Mouse (Mus musculus) midbrain, postnatal 0 days (tissue): ENCODE results near the gene Gmds. TPM values are rescaled to one million over a fixed set of nuclear protein-coding genes. Genes with fewer than 3 reads are reported as not detected.

ENCODE experiments used
- ATAC-seq: fragments of 200-750 bp; cut with Nextera tagmentation; 2 replicates; pipeline ENCODE4 v1.8.0; 2017; ENCODE audit warnings: moderate number of reproducible peaks, mild to moderate bottlenecking, moderate TSS enrichment, moderate library complexity; ENCODE audit not compliant: low FRiP score
- DNase-seq: peaks from one replicate; pipeline ENCODE4 v3.0.0-alpha.2; 2015; ENCODE audit warnings: low spot score
- H3K27ac ChIP-seq: fragments of 300-500 bp; sonication (generic); 2 replicates; pipeline ENCODE4 v1.5.1; 2014; ENCODE audit warnings: low read depth, mild to moderate bottlenecking, low read length, mixed read lengths
- H3K27me3 ChIP-seq: fragments of 300-500 bp; sonication (generic); 2 replicates; pipeline ENCODE4 v1.6.1; 2014; ENCODE audit warnings: low read length, control low read depth, mixed read lengths; ENCODE audit not compliant: insufficient read depth
- H3K36me3 ChIP-seq: fragments of 300-500 bp; sonication (generic); 2 replicates; pipeline ENCODE4 v1.6.1; 2014; ENCODE audit warnings: low read length, control low read depth, mixed read lengths; ENCODE audit not compliant: insufficient read depth
- H3K4me1 ChIP-seq: fragments of 300-500 bp; sonication (generic); 2 replicates; pipeline ENCODE4 v1.6.1; 2014; ENCODE audit warnings: mild to moderate bottlenecking, control low read depth, antibody characterized with exemption, low read length, mixed read lengths; ENCODE audit not compliant: insufficient read depth
- H3K4me2 ChIP-seq: fragments of 300-500 bp; sonication (generic); 2 replicates; pipeline ENCODE4 v1.6.1; 2014; ENCODE audit warnings: low read depth, mild to moderate bottlenecking, low read length, mixed read lengths; ENCODE audit not compliant: poor library complexity, severe bottlenecking
- H3K4me3 ChIP-seq: fragments of 300-500 bp; sonication (generic); 2 replicates; pipeline ENCODE4 v1.5.1; 2014; ENCODE audit warnings: low read depth, mild to moderate bottlenecking, low read length, moderate library complexity
- H3K9ac ChIP-seq: fragments of 300-500 bp; sonication (generic); replicated peaks from 2 replicates; pipeline ENCODE4 v1.6.1; 2014; ENCODE audit warnings: mild to moderate bottlenecking, low read length, moderate library complexity, mixed read lengths; ENCODE audit not compliant: poor library complexity, severe bottlenecking
- H3K9me3 ChIP-seq: fragments of 300-500 bp; sonication (generic); 2 replicates; pipeline ENCODE4 v1.6.1; 2016; ENCODE audit warnings: low read length, control low read depth
- CTCF ChIP-seq: IDR thresholded peaks from 2 replicates; pipeline ENCODE4 v1.5.1; 2016; ENCODE audit warnings: antibody characterized with exemption, mild to moderate bottlenecking
- WGBS: fragments of 180-500 bp; shearing (Covaris S2); extraction: QIAGEN DNeasy Blood & Tissue Kit; methylation state at CpG from one replicate; pipeline ENCODE4 v1.1.7; 2014; 5-methylcytosine and 5-hydroxymethylcytosine counted together
- polyA plus RNA-seq: library from polyadenylated mRNA; unstranded; fragments of >200 nt; fragmentation: Nextera tagmentation; extraction: Ambion mirVana; gene quantifications from 2 replicates; pipeline ENCODE4 v1.2.1, GENCODE M21; 2015
- total RNA-seq: library from RNA; depleted of rRNA; stranded (reverse); fragments of >200 nt; gene quantifications from 2 replicates; pipeline ENCODE4 v1.2.3, GENCODE M21; 2014

Gmds gene
- total and polyA plus RNA-seq, 2 experiments from 2014 or later, result 8.7 to 28.6 TPM

- H3K27me3 ChIP-seq, result no peaks in the 10 kb centered on the region
- H3K4me1 ChIP-seq, result no peaks in the 10 kb centered on the region
- no peak for ATAC-seq
Observed at GRCm38 (mm10) chr13:32165581-32165980, 173.0 kb downstream of the Gmds start.

GRCm38 (mm10) chr13:32161567-32161966, 177.0 kb downstream of the Gmds start:
- Histone ChIP-seq H3K27me3 (no peaks in the 10 kb centered on the region), H3K4me1 (no peaks in the 10 kb centered on the region), H3K36me3 (no peaks in the 10 kb centered on the region), H3K4me3 (no peak overlapping the region), H3K4me2 (no peak overlapping the region), H3K27ac (no peak overlapping the region), H3K9me3 (no peaks in the 10 kb centered on the region), H3K9ac (no peak overlapping the region)
- ATAC-seq (no peak), DNase-seq (no peak)
- TF ChIP-seq CTCF, result no peak
- 60% methylated on average over 2 of the region's 2 CpGs for WGBS

More at GRCm38 (mm10) chr13:32165581-32165980, 173.0 kb downstream of the Gmds start:
- Histone ChIP-seq H3K27ac (no peak overlapping the region), H3K36me3 (no peaks in the 10 kb centered on the region), H3K4me2 (no peak overlapping the region), H3K4me3 (no peak overlapping the region), H3K9ac (no peak overlapping the region), H3K9me3 (no peaks in the 10 kb centered on the region)
- no peak for DNase-seq
- TF ChIP-seq CTCF, result no peak
- 35% methylated on average over 2 of the region's 2 CpGs for WGBS

- no peaks in the 10 kb centered on the region for H3K36me3 ChIP-seq
- no peak for TF ChIP-seq CTCF
- no peaks in the 10 kb centered on the region for H3K4me1 ChIP-seq
- no peaks in the 10 kb centered on the region for H3K9me3 ChIP-seq
- H3K9ac ChIP-seq, result no peak overlapping the region
- H3K27ac ChIP-seq, result no peak overlapping the region
- DNase-seq (no peak), ATAC-seq (no peak)
- 63% methylated on average over 2 of the region's 2 CpGs for WGBS
- no peaks in the 10 kb centered on the region for H3K27me3 ChIP-seq
- H3K4me2 ChIP-seq, result no peak overlapping the region
- no peak overlapping the region for H3K4me3 ChIP-seq
Observed at GRCm38 (mm10) chr13:32158240-32158639, 180.3 kb downstream of the Gmds start.

- Histone ChIP-seq H3K27me3 (no peaks in the 10 kb centered on the region), H3K4me2 (no peak overlapping the region), H3K36me3 (no peaks in the 10 kb centered on the region), H3K27ac (no peak overlapping the region), H3K9me3 (no peaks in the 10 kb centered on the region), H3K4me3 (no peak overlapping the region), H3K4me1 (no peaks in the 10 kb centered on the region), H3K9ac (no peak overlapping the region)
- no peak for ATAC-seq
- 73% methylated on average over 1 of the region's 1 CpGs for WGBS
- no peak for TF ChIP-seq CTCF
- DNase-seq, result no peak
Observed at GRCm38 (mm10) chr13:32145916-32146315, 192.6 kb downstream of the Gmds start.

- Histone ChIP-seq H3K27ac (no peak overlapping the region), H3K4me3 (no peak overlapping the region), H3K4me1 (no peaks in the 10 kb centered on the region), H3K9ac (no peak overlapping the region), H3K4me2 (no peak overlapping the region), H3K27me3 (no peaks in the 10 kb centered on the region), H3K9me3 (no peaks in the 10 kb centered on the region), H3K36me3 (no peaks in the 10 kb centered on the region)
- ATAC-seq, result no peak
- TF ChIP-seq CTCF, result no peak
- no peak for DNase-seq
- 66% methylated on average over 2 of the region's 2 CpGs for WGBS
Observed at GRCm38 (mm10) chr13:32145179-32145578, 193.4 kb downstream of the Gmds start.

- Histone ChIP-seq H3K36me3 (no peaks in the 10 kb centered on the region), H3K9ac (no peak overlapping the region), H3K27me3 (no peaks in the 10 kb centered on the region), H3K27ac (no peak overlapping the region), H3K4me2 (no peak overlapping the region), H3K4me3 (no peak overlapping the region), H3K4me1 (no peaks in the 10 kb centered on the region), H3K9me3 (no peaks in the 10 kb centered on the region)
- DNase-seq (no peak), ATAC-seq (no peak)
- TF ChIP-seq CTCF, result no peak
- 85% methylated on average over 3 of the region's 3 CpGs for WGBS
Observed at GRCm38 (mm10) chr13:32143651-32144050, 194.9 kb downstream of the Gmds start.
